Mouse (Mus musculus): ENCODE measurements around the gene Natd1. TPM values are rescaled to one million over a fixed set of nuclear protein-coding genes. Genes with fewer than 3 reads are reported as not detected.

The Natd1 gene
- polyA plus RNA-seq (2012; rRNA removed): 39.3 and 46.2 TPM in 2 replicates

- DNase-seq: no peak
- H3K4me1 ChIP-seq (ENCODE audit: control insufficient read depth, insufficient read depth, low read length): peaks cover 22% of the 10 kb centered on the region; the same call in 1 of the 2 replicates
- H3K27ac ChIP-seq (ENCODE audit: insufficient read depth, low read depth, low read length): peak within 1 kb of the TSS; percentile 54
- H3K36me3 ChIP-seq (ENCODE audit: control insufficient read depth, insufficient read depth, low read length): no peaks in the 10 kb centered on the region
- peak within 1 kb of the TSS; percentile 88 for H3K4me3 ChIP-seq (ENCODE audit: insufficient read depth, low read depth, low read length)
- WGBS: 27% methylated on average over 7 of the region's 7 CpGs
- no peaks in the 10 kb centered on the region for H3K27me3 ChIP-seq (replicated peaks; ENCODE audit: control insufficient read depth, insufficient read depth, low read length)
- TF ChIP-seq POLR2A (IDR thresholded peaks at IDR 0.05; ENCODE audit: low read depth, low read length) (no peak), CTCF (conservative IDR thresholded peaks at IDR 0.05; ENCODE audit: insufficient read depth, insufficient read length, low read depth, low read length) (no peak)
These were observed at the start of gene Natd1 for GRCm38 (mm10) chr11:60914491-60914890. Gene Natd1 (minus strand): TSS chr11:60914750.

- WGBS: 70% methylated on average over 5 of the region's 5 CpGs
- TF ChIP-seq POLR2A (IDR thresholded peaks at IDR 0.05; ENCODE audit: low read depth, low read length) (no peak), CTCF (conservative IDR thresholded peaks at IDR 0.05; ENCODE audit: insufficient read depth, insufficient read length, low read depth, low read length) (no peak)
- no peaks in the 10 kb centered on the region for H3K27me3 ChIP-seq (replicated peaks; ENCODE audit: control insufficient read depth, insufficient read depth, low read length)
These were observed 48.2 kb upstream of the Natd1 start for GRCm38 (mm10) chr11:60962709-60963108.

GRCm38 (mm10) chr11:60961176-60961575, 46.6 kb upstream of the Natd1 start:
- DNase-seq: peak; percentile 58
- H3K27ac ChIP-seq (ENCODE audit: insufficient read depth, low read depth, low read length): no peak overlapping the region
- WGBS: 34% methylated on average over 1 of the region's 1 CpGs

More at GRCm38 (mm10) chr11:60962709-60963108, 48.2 kb upstream of the Natd1 start:
- Histone ChIP-seq H3K4me1 (ENCODE audit: control insufficient read depth, insufficient read depth, low read length) (0 out of 2 replicates have a peak, but pooled peaks cover 3% of the 10 kb centered on the region), H3K4me3 (ENCODE audit: insufficient read depth, low read depth, low read length) (no peak overlapping the region), H3K27ac (ENCODE audit: insufficient read depth, low read depth, low read length) (no peak overlapping the region), H3K36me3 (ENCODE audit: control insufficient read depth, insufficient read depth, low read length) (no peaks in the 10 kb centered on the region)
- DNase-seq: no peak

GRCm38 (mm10) chr11:60958948-60959347, 44.4 kb upstream of the Natd1 start:
- Histone ChIP-seq H3K4me1 (ENCODE audit: control insufficient read depth, insufficient read depth, low read length) (peaks cover 3% of the 10 kb centered on the region; the same call in 1 of the 2 replicates), H3K27me3 (replicated peaks; ENCODE audit: control insufficient read depth, insufficient read depth, low read length) (no peaks in the 10 kb centered on the region)
- WGBS: 94% methylated on average over 4 of the region's 4 CpGs

More at GRCm38 (mm10) chr11:60961176-60961575, 46.6 kb upstream of the Natd1 start:
- no peak overlapping the region for H3K4me3 ChIP-seq (ENCODE audit: insufficient read depth, low read depth, low read length)
- no peaks in the 10 kb centered on the region for H3K36me3 ChIP-seq (ENCODE audit: control insufficient read depth, insufficient read depth, low read length)
- no peaks in the 10 kb centered on the region for H3K27me3 ChIP-seq (replicated peaks; ENCODE audit: control insufficient read depth, insufficient read depth, low read length)
- TF ChIP-seq POLR2A (IDR thresholded peaks at IDR 0.05; ENCODE audit: low read depth, low read length): no peak
- no peak for TF ChIP-seq CTCF (conservative IDR thresholded peaks at IDR 0.05; ENCODE audit: insufficient read depth, insufficient read length, low read depth, low read length)
- H3K4me1 ChIP-seq (ENCODE audit: control insufficient read depth, insufficient read depth, low read length): 0 out of 2 replicates have a peak, but pooled peaks cover 3% of the 10 kb centered on the region

GRCm38 (mm10) chr11:60955621-60956383, 41.3 kb upstream of the Natd1 start:
- H3K27ac ChIP-seq (ENCODE audit: insufficient read depth, low read depth, low read length): no peak overlapping the region
- no peak overlapping the region for H3K4me3 ChIP-seq (ENCODE audit: insufficient read depth, low read depth, low read length)
- peaks cover 6% of the 10 kb centered on the region; the same call in 1 of the 2 replicates for H3K4me1 ChIP-seq (ENCODE audit: control insufficient read depth, insufficient read depth, low read length)
- no peaks in the 10 kb centered on the region for H3K27me3 ChIP-seq (replicated peaks; ENCODE audit: control insufficient read depth, insufficient read depth, low read length)
- TF ChIP-seq CTCF (conservative IDR thresholded peaks at IDR 0.05; ENCODE audit: insufficient read depth, insufficient read length, low read depth, low read length) (no peak), POLR2A (IDR thresholded peaks at IDR 0.05; ENCODE audit: low read depth, low read length) (no peak)
- WGBS: 90% methylated on average over 9 of the region's 9 CpGs
- DNase-seq: no peak
- peaks cover 1% of the 10 kb centered on the region; the same call in 1 of the 2 replicates for H3K36me3 ChIP-seq (ENCODE audit: control insufficient read depth, insufficient read depth, low read length)

More at GRCm38 (mm10) chr11:60958948-60959347, 44.4 kb upstream of the Natd1 start:
- TF ChIP-seq CTCF (conservative IDR thresholded peaks at IDR 0.05; ENCODE audit: insufficient read depth, insufficient read length, low read depth, low read length) (no peak), POLR2A (IDR thresholded peaks at IDR 0.05; ENCODE audit: low read depth, low read length) (no peak)
- no peak for DNase-seq
- no peak overlapping the region for H3K4me3 ChIP-seq (ENCODE audit: insufficient read depth, low read depth, low read length)
- H3K36me3 ChIP-seq (ENCODE audit: control insufficient read depth, insufficient read depth, low read length): no peaks in the 10 kb centered on the region
- no peak overlapping the region for H3K27ac ChIP-seq (ENCODE audit: insufficient read depth, low read depth, low read length)

GRCm38 (mm10) chr11:60954255-60955104, 39.9 kb upstream of the Natd1 start:
- peaks cover 5% of the 10 kb centered on the region; the same call in 1 of the 2 replicates for H3K4me1 ChIP-seq (ENCODE audit: control insufficient read depth, insufficient read depth, low read length)
- no peaks in the 10 kb centered on the region for H3K27me3 ChIP-seq (replicated peaks; ENCODE audit: control insufficient read depth, insufficient read depth, low read length)
- no peak overlapping the region for H3K4me3 ChIP-seq (ENCODE audit: insufficient read depth, low read depth, low read length)
- DNase-seq: no peak
- WGBS: 80% methylated on average over 10 of the region's 10 CpGs
- H3K36me3 ChIP-seq (ENCODE audit: control insufficient read depth, insufficient read depth, low read length): peaks cover 1% of the 10 kb centered on the region; the same call in 1 of the 2 replicates
- no peak overlapping the region for H3K27ac ChIP-seq (ENCODE audit: insufficient read depth, low read depth, low read length)
- TF ChIP-seq CTCF (conservative IDR thresholded peaks at IDR 0.05; ENCODE audit: insufficient read depth, insufficient read length, low read depth, low read length) (no peak), POLR2A (IDR thresholded peaks at IDR 0.05; ENCODE audit: low read depth, low read length) (no peak)

All from kidney, adult 2 months (tissue).